Mouse (Mus musculus) heart, adult 2 months (tissue): ENCODE measurements around the gene Cntn4. TPM values are rescaled to one million over a fixed set of nuclear protein-coding genes. Genes with fewer than 3 reads are reported as not detected.

Experiments used
- DNase-seq, 2 experiments: peaks; one replicate each; pipeline ENCODE4 v3.0.0; 2021
- H3K27ac ChIP-seq: fragments of 200-600 bp; 2 replicates; pipeline ENCODE4 v1.8.1; 2022
- H3K27me3 ChIP-seq: fragments of 200-500 bp; 2 replicates; pipeline ENCODE4 v1.6.1; 2012; ENCODE audit warnings: mild to moderate bottlenecking, low read length, inconsistent platforms, mixed read lengths; ENCODE audit not compliant: control insufficient read depth, insufficient read depth
- H3K36me3 ChIP-seq: fragments of 200-500 bp; 2 replicates; pipeline ENCODE4 v1.6.1; 2012; ENCODE audit warnings: low read length, inconsistent platforms; ENCODE audit not compliant: control insufficient read depth, insufficient read depth
- H3K4me1 ChIP-seq: fragments of 200-500 bp; 2 replicates; pipeline ENCODE4 v1.6.1; 2011; ENCODE audit warnings: low read length; ENCODE audit not compliant: control insufficient read depth, insufficient read depth
- H3K4me3 ChIP-seq: fragments of 200-600 bp; 2 replicates; pipeline ENCODE4 v1.8.1; 2022
- H3K79me2 ChIP-seq: fragments of 200-500 bp; replicated peaks from 2 replicates; pipeline ENCODE4 v1.6.1; 2012; ENCODE audit warnings: mild to moderate bottlenecking, inconsistent platforms, low read length, moderate library complexity, mixed read lengths; ENCODE audit not compliant: control insufficient read depth, insufficient read depth
- H3K9ac ChIP-seq: fragments of 200-500 bp; 2 replicates; pipeline ENCODE4 v1.6.1; 2012; ENCODE audit warnings: low read depth, mild to moderate bottlenecking, control low read depth, inconsistent platforms, low read length, mixed read lengths
- CTCF ChIP-seq: fragments of 200-600 bp; IDR thresholded peaks from 2 replicates; pipeline ENCODE4 v1.8.1; 2022; ENCODE audit warnings: antibody characterized with exemption, mild to moderate bottlenecking, moderate library complexity
- EP300 ChIP-seq: fragments of 200-500 bp; IDR thresholded peaks from 2 replicates; pipeline ENCODE4 v1.6.1; 2011; ENCODE audit warnings: low read depth, low read length, control low read depth; ENCODE audit not compliant: insufficient read depth
- POLR2A ChIP-seq: fragments of 200-500 bp; IDR thresholded peaks from 2 replicates; pipeline ENCODE4 v1.6.1; 2011; ENCODE audit warnings: mild to moderate bottlenecking, low read depth, low read length, control low read depth; ENCODE audit not compliant: insufficient read depth
- WGBS: fragments of 180-500 bp; shearing (Covaris S2); methylation state at CpG from one replicate; pipeline ENCODE4 v1.1.7; 2018; 5-methylcytosine and 5-hydroxymethylcytosine counted together
- intact Hi-C: fragments of 180-260 bp; cut with DNase I; formaldehyde crosslinking; loops from one replicate; pipeline ENCODE4 v1.15.1; 2025
- polyA plus RNA-seq: library from polyadenylated mRNA; depleted of rRNA; stranded (reverse); fragments of >200 nt; gene quantifications from 2 replicates; pipeline ENCODE4 v1.2.3, GENCODE M21; 2012
- total RNA-seq, 2 experiments: library from RNA; stranded (reverse); gene quantifications; 2 replicates each; pipeline ENCODE4 v1.2.3; 2021

Gene Cntn4
- total and polyA plus RNA-seq, 3 experiments = 0.04 TPM; not detected in 2

GRCm38 (mm10) chr6:106200974-106201373 lies 523.5 kb downstream of the Cntn4 start:
- TF ChIP-seq POLR2A = no peak
- no peak for TF ChIP-seq CTCF
- TF ChIP-seq EP300 = no peak
- WGBS = 81% methylated on average over 1 of the region's 1 CpGs
- intact Hi-C loops = no loop called here

GRCm38 (mm10) chr6:106207401-106207800 lies 529.9 kb downstream of the Cntn4 start:
- Histone ChIP-seq H3K27ac (no peak overlapping the region), H3K9ac (no peak overlapping the region), H3K27me3 (no peaks in the 10 kb centered on the region), H3K36me3 (no peaks in the 10 kb centered on the region), H3K4me1 (no peaks in the 10 kb centered on the region), H3K79me2 (no peaks in the 10 kb centered on the region), H3K4me3 (no peak overlapping the region)
- TF ChIP-seq CTCF (no peak), POLR2A (no peak), EP300 (no peak)
- intact Hi-C loops = no loop called here
- no peak for DNase-seq

More at GRCm38 (mm10) chr6:106200974-106201373, 523.5 kb downstream of the Cntn4 start:
- no peaks in the 10 kb centered on the region for H3K36me3 ChIP-seq
- no peak overlapping the region for H3K27ac ChIP-seq
- no peaks in the 10 kb centered on the region for H3K4me1 ChIP-seq
- no peaks in the 10 kb centered on the region for H3K79me2 ChIP-seq
- no peak overlapping the region for H3K9ac ChIP-seq
- no peak overlapping the region for H3K4me3 ChIP-seq
- DNase-seq = no peak
- H3K27me3 ChIP-seq = no peaks in the 10 kb centered on the region

- no peak for TF ChIP-seq POLR2A
- TF ChIP-seq CTCF = no peak
- TF ChIP-seq EP300 = no peak
- no peaks in the 10 kb centered on the region for H3K4me1 ChIP-seq
Observed at GRCm38 (mm10) chr6:106213071-106213470, 535.6 kb downstream of the Cntn4 start.

GRCm38 (mm10) chr6:106237046-106237948 lies 559.8 kb downstream of the Cntn4 start:
- Histone ChIP-seq H3K27me3 (no peaks in the 10 kb centered on the region), H3K9ac (no peak overlapping the region), H3K36me3 (no peaks in the 10 kb centered on the region), H3K79me2 (no peaks in the 10 kb centered on the region), H3K4me1 (no peaks in the 10 kb centered on the region), H3K27ac (no peak overlapping the region), H3K4me3 (no peak overlapping the region)
- no peak for DNase-seq
- intact Hi-C loops = no loop called here
- TF ChIP-seq CTCF (no peak), EP300 (no peak), POLR2A (no peak)
- WGBS = 71% methylated on average over 12 of the region's 12 CpGs

More at GRCm38 (mm10) chr6:106213071-106213470, 535.6 kb downstream of the Cntn4 start:
- 60% methylated on average over 4 of the region's 4 CpGs for WGBS
- Histone ChIP-seq H3K36me3 (no peaks in the 10 kb centered on the region), H3K27me3 (no peaks in the 10 kb centered on the region), H3K27ac (no peak overlapping the region), H3K4me3 (no peak overlapping the region), H3K9ac (no peak overlapping the region), H3K79me2 (no peaks in the 10 kb centered on the region)
- no peak for DNase-seq
- intact Hi-C loops = no loop called here

GRCm38 (mm10) chr6:106241553-106241952 lies 564.1 kb downstream of the Cntn4 start:
- no peaks in the 10 kb centered on the region for H3K27me3 ChIP-seq
- H3K36me3 ChIP-seq = no peaks in the 10 kb centered on the region
- H3K4me3 ChIP-seq = no peak overlapping the region
- H3K9ac ChIP-seq = no peak overlapping the region
- no peaks in the 10 kb centered on the region for H3K4me1 ChIP-seq
- WGBS = 35% methylated on average over 1 of the region's 1 CpGs
- no peak for DNase-seq
- no peak for TF ChIP-seq POLR2A
- no peak for TF ChIP-seq EP300
- TF ChIP-seq CTCF = no peak
- H3K79me2 ChIP-seq = no peaks in the 10 kb centered on the region
- no peak overlapping the region for H3K27ac ChIP-seq
- intact Hi-C loops = no loop called here

GRCm38 (mm10) chr6:106263396-106263795 lies 585.9 kb downstream of the Cntn4 start:
- Histone ChIP-seq H3K36me3 (no peaks in the 10 kb centered on the region), H3K27ac (no peak overlapping the region), H3K9ac (no peak overlapping the region), H3K79me2 (no peaks in the 10 kb centered on the region), H3K27me3 (no peaks in the 10 kb centered on the region), H3K4me1 (no peaks in the 10 kb centered on the region), H3K4me3 (no peak overlapping the region)
- TF ChIP-seq CTCF (no peak), POLR2A (no peak), EP300 (no peak)
- 81% methylated on average over 3 of the region's 3 CpGs for WGBS
- DNase-seq = no peak
- intact Hi-C loops = no loop called here
